ENCODE assay signal across 8 mouse cellular contexts in the genomic region with DNA sequence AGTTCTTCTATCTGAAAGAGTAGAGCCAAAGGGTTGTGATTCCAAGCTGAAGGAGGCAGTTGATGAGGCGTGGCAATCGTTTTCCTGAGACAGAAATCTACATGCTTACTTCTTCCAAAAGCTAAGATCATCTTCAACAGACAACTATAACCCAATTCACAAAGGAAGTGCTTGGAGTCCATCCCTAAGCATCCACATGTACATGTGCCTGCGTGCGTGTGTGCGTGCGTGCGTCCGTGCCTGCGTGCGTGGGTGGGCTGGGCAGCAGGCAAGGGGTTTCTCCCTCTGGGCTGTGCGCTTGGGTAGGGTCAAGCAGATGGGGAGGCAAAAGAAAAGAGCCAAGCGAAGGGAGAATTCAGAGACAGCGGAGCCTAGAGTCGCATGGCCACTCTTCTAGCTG.
DNase-seq lines count a peak whose midpoint lies in the region; ATAC-seq and TF ChIP-seq lines count a peak whose summit lies in the region.
"Had no signal": no experiment of that assay in that cellular context is flagged by ENCODE, and none has a peak within 500 bp of the region (broad histone marks: within the 10 kb centered on the region; RNA-seq: fewer than 3 reads in every experiment).

No protein-coding gene starts in this region.

- H3K4me3 ChIP-seq in heart, embryonic 12.5 days = no peak overlapping the region
- H3K4me3 ChIP-seq in testis, adult 2 months (ENCODE audit: control insufficient read depth, low read depth, low read length) = no peak overlapping the region; the same call in 1 of the 2 replicates
- H3K4me3 ChIP-seq in intestine, embryonic 16.5 days (ENCODE audit: low read length) = no peak overlapping the region

- H3K9ac ChIP-seq in heart, embryonic 12.5 days = peak overlapping the region; percentile 65; the same call in 1 of the 2 replicates
- no peak overlapping the region for H3K9ac ChIP-seq in intestine, embryonic 16.5 days (ENCODE audit: low read depth, low read length)

- H3K4me1 ChIP-seq in heart, embryonic 12.5 days (replicated peaks) = peaks cover 65% of the 10 kb centered on the region
- peaks cover 16% of the 10 kb centered on the region for H3K4me1 ChIP-seq in testis, adult 2 months (ENCODE audit: control insufficient read depth, insufficient read depth, low read length)
- peaks cover 40% of the 10 kb centered on the region for H3K4me1 ChIP-seq in intestine, embryonic 16.5 days (ENCODE audit: control insufficient read depth, insufficient read depth, low read length)

- intact Hi-C loops in gastrocnemius, postnatal 14 days (cut with DNase I; ENCODE audit: low total_unique reads) = no loop called here

- no peak for ATAC-seq in heart, embryonic 12.5 days (ENCODE audit: insufficient number of reproducible peaks, low FRiP score)
- ATAC-seq in intestine, embryonic 16.5 days = no peak

- TF ChIP-seq CTCF in testis, adult 2 months (IDR thresholded peaks at IDR 0.05; ENCODE audit: control insufficient read depth, insufficient read depth, insufficient replicate concordance, low read depth, low read length) = no peak

- peak overlapping the region; percentile 48 for H3K4me2 ChIP-seq in heart, embryonic 12.5 days
- H3K4me2 ChIP-seq in intestine, embryonic 16.5 days (ENCODE audit: low read depth, low read length) = no peak overlapping the region

- H3K36me3 ChIP-seq in heart, embryonic 12.5 days = no peaks in the 10 kb centered on the region
- no peaks in the 10 kb centered on the region for H3K36me3 ChIP-seq in testis, adult 2 months (ENCODE audit: control insufficient read depth, insufficient read depth, low read length)
- no peaks in the 10 kb centered on the region for H3K36me3 ChIP-seq in intestine, embryonic 16.5 days (ENCODE audit: control insufficient read depth, insufficient read depth, low read length)

- WGBS in heart, embryonic 12.5 days = 65% methylated on average over 14 of the region's 14 CpGs
- 81% methylated on average over 14 of the region's 14 CpGs for WGBS in intestine, embryonic 16.5 days

- H3K9me3 ChIP-seq in heart, embryonic 12.5 days (replicated peaks) = no peaks in the 10 kb centered on the region
- no peaks in the 10 kb centered on the region for H3K9me3 ChIP-seq in intestine, embryonic 16.5 days (ENCODE audit: control insufficient read depth, low read length)

- no peaks in the 10 kb centered on the region for H3K27me3 ChIP-seq in heart, embryonic 12.5 days (replicated peaks)
- no peaks in the 10 kb centered on the region; the same call in 1 of the 2 replicates for H3K27me3 ChIP-seq in testis, adult 2 months (ENCODE audit: control insufficient read depth, insufficient read depth, low read length)
- no peaks in the 10 kb centered on the region for H3K27me3 ChIP-seq in intestine, embryonic 16.5 days (replicated peaks; ENCODE audit: control insufficient read depth, insufficient read depth, low read length)

- H3K27ac ChIP-seq in heart, embryonic 12.5 days (ENCODE audit: poor library complexity, severe bottlenecking) = peak overlapping the region; percentile 94
- 0 out of 2 replicates have a peak overlapping the region, but pooled peaks have one; percentile 14 for H3K27ac ChIP-seq in testis, adult 2 months (ENCODE audit: control insufficient read depth, insufficient read depth, low read depth, low read length)
- peak overlapping the region; percentile 60; the same call in 1 of the 2 replicates for H3K27ac ChIP-seq in intestine, embryonic 16.5 days (ENCODE audit: low read length)
- H3K27ac ChIP-seq: macrophage had no signal

- DNase-seq in heart, postnatal 4 days = no peak
- no peak for DNase-seq in testis, postnatal 10 days (ENCODE audit: low spot score)
- no peak for DNase-seq in urinary bladder, adult 2 months (ENCODE audit: low spot score)
- no peak for DNase-seq in gastrocnemius, postnatal 14 days

- no peak for TF ChIP-seq POLR2A in testis, adult 2 months (IDR thresholded peaks at IDR 0.05; ENCODE audit: control insufficient read depth, low read depth, low read length)

Comparison
In these comparisons a context has a peak if more than half of its experiments do, and no peak if none do; other contexts are left out.
1. H3K27ac ChIP-seq: peak in every context shown above with its lines; median percentile 94 in heart, embryonic 12.5 days; 60 in intestine, embryonic 16.5 days; 14 in testis, adult 2 months.